In the genomic region with DNA sequence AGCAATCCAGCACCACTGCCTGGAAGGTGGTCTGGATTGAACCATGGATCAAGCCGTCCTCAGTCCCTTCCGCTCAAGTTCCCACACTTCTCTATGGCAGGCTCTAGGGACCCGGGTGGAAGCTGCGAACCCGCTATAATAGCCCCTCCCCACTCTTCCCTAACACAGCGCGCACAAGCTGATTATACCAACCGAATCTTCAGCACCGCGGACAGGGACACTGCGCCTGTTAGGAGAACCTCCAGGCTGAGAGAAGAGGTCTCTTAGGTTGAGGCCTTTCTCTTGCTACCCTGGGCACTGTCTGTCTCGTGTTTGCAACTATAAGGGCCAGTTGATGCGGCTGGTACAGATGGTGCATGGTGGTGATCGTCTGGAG, we compare ENCODE assay signal across 8 mouse cellular contexts. TPM values are rescaled to one million over a fixed set of nuclear protein-coding genes. Genes with fewer than 3 reads are reported as not detected.
DNase-seq lines count a peak whose midpoint lies in the region; ATAC-seq lines count a peak whose summit lies in the region.

No protein-coding gene starts in this region.

- H3K9ac ChIP-seq in kidney, embryonic 15.5 days: no peak overlapping the region

- H3K27me3 ChIP-seq in kidney, embryonic 15.5 days: peaks cover 77% of the 10 kb centered on the region

- ATAC-seq in granulocyte monocyte progenitor cell, adult 5-6 weeks (replicated peaks; ENCODE audit: poor library complexity, severe bottlenecking): peak; percentile 76
- ATAC-seq in kidney, embryonic 15.5 days (replicated peaks; ENCODE audit: low FRiP score): peak; percentile 73
- ATAC-seq in activated CD4-positive, CD25-positive, alpha-beta regulatory T cell, adult 4 months: no peak

- peak; percentile 18 to 41 for DNase-seq in urinary bladder, adult 18-20 months (ENCODE audit: low spot score in 2 of 2)
- DNase-seq in urinary bladder, postnatal 10 days (ENCODE audit: low spot score): no peak
- DNase-seq in cerebellum, adult 9-11 months: peak; percentile 37
- DNase-seq in mesoderm, embryonic 11.5 days (ENCODE audit: low read depth, low spot score): peak; percentile 91
- DNase-seq in testis, postnatal 14 days (ENCODE audit: low spot score): peak; percentile 72

- H3K4me2 ChIP-seq in kidney, embryonic 15.5 days: no peak overlapping the region

- H3K4me3 ChIP-seq in kidney, embryonic 15.5 days (replicated peaks): no peak overlapping the region

- no peaks in the 10 kb centered on the region for H3K36me3 ChIP-seq in kidney, embryonic 15.5 days

- 1% methylated on average over 14 of the region's 14 CpGs for WGBS in kidney, embryonic 15.5 days

- H3K4me1 ChIP-seq in kidney, embryonic 15.5 days: peaks cover 25% of the 10 kb centered on the region

- no peaks in the 10 kb centered on the region for H3K9me3 ChIP-seq in kidney, embryonic 15.5 days (replicated peaks)

- H3K27ac ChIP-seq in kidney, embryonic 15.5 days: no peak overlapping the region

RNA-seq across cellular contexts. Expression of gene Syt6, which starts 1.3 kb away (rescaled TPM):
- not detected in 2 replicates for total RNA-seq in granulocyte monocyte progenitor cell, adult 5-6 weeks (2014; fragmentation: Nextera tagmentation)
- 0.13 TPM in 1 of 2 replicates, not detected in the other for total RNA-seq in granulocyte monocyte progenitor cell, adult 5-6 weeks (2017)
- 0.17 and 0.46 TPM in 2 replicates for polyA plus RNA-seq in kidney, embryonic 15.5 days (2015; fragmentation: Nextera tagmentation; extraction: Ambion mirVana)
- polyA plus RNA-seq in activated CD4-positive, CD25-positive, alpha-beta regulatory T cell, adult 4 months (2017; shearing (Covaris generic)): not detected
